Mouse (Mus musculus): ENCODE results near the gene Ulk2. TPM values are rescaled to one million over a fixed set of nuclear protein-coding genes. Genes with fewer than 3 reads are reported as not detected.

Ulk2 gene
- total and polyA plus RNA-seq, 3 experiments, result 9.4 to 10.3 TPM; not detected in 1

DNA sequence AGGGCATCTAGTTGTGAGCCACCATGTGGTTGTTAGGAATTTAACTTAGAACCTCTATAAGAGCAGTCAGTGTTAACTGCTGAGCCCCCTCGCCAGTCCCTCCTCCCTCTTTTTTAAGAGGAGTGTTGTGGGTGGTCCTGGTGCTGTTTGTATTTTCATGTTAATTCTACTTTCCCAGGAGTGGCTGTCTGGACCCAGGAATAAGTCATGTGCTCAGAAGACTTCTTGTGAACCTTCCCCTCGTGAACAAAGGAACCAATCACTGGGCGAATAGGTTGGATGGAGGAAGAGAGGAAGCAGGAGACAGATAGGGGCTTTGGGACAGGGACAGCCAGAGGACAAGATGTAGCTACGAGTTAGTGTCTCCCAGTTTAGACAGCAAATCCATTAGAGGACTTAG lies 45.1 kb downstream of the Ulk2 start:
- Histone ChIP-seq H3K9ac (ENCODE audit: control insufficient read depth, low read depth, low read length, poor library complexity, severe bottlenecking) (no peak overlapping the region), H3K4me3 (ENCODE audit: control insufficient read depth in 1 of 2, insufficient read depth in 1 of 2, low read depth in 2 of 2, low read length in 2 of 2) (no peak overlapping the region), H3K27ac (ENCODE audit: control insufficient read depth, low read depth, low read length) (no peak overlapping the region), H3K79me2 (ENCODE audit: control insufficient read depth, insufficient read depth, low read length, poor library complexity) (no peaks in the 10 kb centered on the region), H3K9me3 (replicated peaks; ENCODE audit: insufficient read depth, low read length) (no peaks in the 10 kb centered on the region), H3K36me3 (ENCODE audit: control insufficient read depth in 1 of 2, insufficient read depth in 2 of 2, low read length in 2 of 2) (peaks cover 0 to 5% of the 10 kb centered on the region in 2 experiments; a peak in 2 of 4 replicates), H3K4me1 (ENCODE audit: control insufficient read depth in 1 of 2, insufficient read depth in 2 of 2, low read length in 2 of 2) (no peaks in the 10 kb centered on the region), H3K27me3 (ENCODE audit: control insufficient read depth in 1 of 2, insufficient read depth in 2 of 2, low read length in 2 of 2) (no peaks in the 10 kb centered on the region)
- no peak for TF ChIP-seq HCFC1 (IDR thresholded peaks at IDR 0.05; ENCODE audit: low read depth, low read length)
- TF ChIP-seq GATA1 (IDR thresholded peaks at IDR 0.05; ENCODE audit: low read depth, low read length), result no peak
- TF ChIP-seq CHD1 (IDR thresholded peaks at IDR 0.05; ENCODE audit: low read depth, low read length), result no peak
- TF ChIP-seq E2F4 (IDR thresholded peaks at IDR 0.05; ENCODE audit: borderline replicate concordance, low read depth, low read length), result no peak
- TF ChIP-seq UBTF (IDR thresholded peaks at IDR 0.05; ENCODE audit: borderline replicate concordance, insufficient read depth, low read depth, low read length), result no peak
- no peak for TF ChIP-seq KAT2A (conservative IDR thresholded peaks at IDR 0.05; ENCODE audit: low read depth, low read length)
- no peak for TF ChIP-seq SMC3 (IDR thresholded peaks at IDR 0.05; ENCODE audit: low read depth, low read length)
- TF ChIP-seq EP300 (IDR thresholded peaks at IDR 0.05; ENCODE audit: low read depth in 1 of 2, low read length in 2 of 2), result no peak
- no peak for TF ChIP-seq USF2 (IDR thresholded peaks at IDR 0.05; ENCODE audit: borderline replicate concordance in 1 of 2, insufficient read depth in 1 of 2, low read depth in 1 of 2, low read length in 2 of 2)
- TF ChIP-seq MXI1 (IDR thresholded peaks at IDR 0.05; ENCODE audit: low read depth, low read length), result no peak
- no peak for DNase-seq (ENCODE audit: low read depth, low spot score)

DNA sequence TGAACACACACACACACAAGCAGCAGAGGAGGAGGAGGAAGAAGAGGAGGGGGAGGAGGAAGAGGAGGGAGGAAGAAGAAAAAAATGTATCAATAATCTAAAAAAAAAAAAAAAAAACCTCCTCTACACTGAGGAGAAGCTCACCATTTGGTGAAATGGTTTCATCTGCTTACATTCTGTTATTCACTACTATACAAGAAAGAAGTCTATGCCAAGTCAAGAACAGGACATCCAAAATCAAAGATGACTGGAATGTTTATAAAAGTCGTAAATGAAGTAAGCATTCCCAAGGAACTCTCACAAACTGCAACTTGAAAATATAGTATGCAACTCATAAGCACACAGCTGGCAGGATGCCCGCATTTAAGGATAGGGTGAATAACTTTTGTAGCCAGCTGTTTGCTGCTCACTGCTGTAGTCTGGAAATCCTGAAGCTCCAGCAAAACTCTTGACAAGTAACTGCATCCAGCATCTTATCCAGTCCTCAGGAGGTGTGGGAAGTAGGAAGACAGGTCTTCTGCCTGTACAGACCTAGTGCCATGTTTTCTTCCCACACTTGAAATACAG lies 46.2 kb downstream of the Ulk2 start:
- TF ChIP-seq ELF1 (IDR thresholded peaks at IDR 0.05; ENCODE audit: low read depth, low read length), result no peak
- TF ChIP-seq ETS1 (IDR thresholded peaks at IDR 0.05; ENCODE audit: low read depth, low read length), result no peak
- no peak for TF ChIP-seq NELFE (IDR thresholded peaks at IDR 0.05; ENCODE audit: low read depth, low read length)
- no peak for TF ChIP-seq TBP (IDR thresholded peaks at IDR 0.05; ENCODE audit: low read depth, low read length)
- TF ChIP-seq POLR2AphosphoS5 (IDR thresholded peaks at IDR 0.05; ENCODE audit: borderline replicate concordance, low read depth, low read length), result no peak
- TF ChIP-seq USF2 (IDR thresholded peaks at IDR 0.05; ENCODE audit: borderline replicate concordance in 1 of 2, insufficient read depth in 1 of 2, low read depth in 1 of 2, low read length in 2 of 2), result no peak
- Histone ChIP-seq H3K27ac (ENCODE audit: control insufficient read depth, low read depth, low read length) (no peak overlapping the region), H3K9me3 (replicated peaks; ENCODE audit: insufficient read depth, low read length) (no peaks in the 10 kb centered on the region), H3K4me3 (ENCODE audit: control insufficient read depth in 1 of 2, insufficient read depth in 1 of 2, low read depth in 2 of 2, low read length in 2 of 2) (no peak overlapping the region), H3K4me1 (ENCODE audit: control insufficient read depth in 1 of 2, insufficient read depth in 2 of 2, low read length in 2 of 2) (no peaks in the 10 kb centered on the region), H3K79me2 (ENCODE audit: control insufficient read depth, insufficient read depth, low read length, poor library complexity) (no peaks in the 10 kb centered on the region), H3K9ac (ENCODE audit: control insufficient read depth, low read depth, low read length, poor library complexity, severe bottlenecking) (no peak overlapping the region), H3K36me3 (ENCODE audit: control insufficient read depth in 1 of 2, insufficient read depth in 2 of 2, low read length in 2 of 2) (peaks cover 0 to 2% of the 10 kb centered on the region in 2 experiments; a peak in 2 of 4 replicates), H3K27me3 (ENCODE audit: control insufficient read depth in 1 of 2, insufficient read depth in 2 of 2, low read length in 2 of 2) (no peaks in the 10 kb centered on the region)
- DNase-seq (ENCODE audit: low read depth, low spot score), result no peak

All from MEL (cell line).